Mouse (Mus musculus) stomach, embryonic 16.5 days (tissue): ENCODE results near the gene Pacrg. TPM values are rescaled to one million over a fixed set of nuclear protein-coding genes. Genes with fewer than 3 reads are reported as not detected.

Experiments
- ATAC-seq: fragments of 200-750 bp; cut with Nextera tagmentation; 2 replicates; pipeline ENCODE4 v1.8.0; 2017; ENCODE audit warnings: moderate number of reproducible peaks, moderate TSS enrichment; ENCODE audit not compliant: insufficient read depth, low FRiP score
- H3K27ac ChIP-seq: fragments of 300-500 bp; sonication (generic); 2 replicates; pipeline ENCODE4 v1.5.1; 2014; ENCODE audit warnings: low read length
- H3K27me3 ChIP-seq: fragments of 300-500 bp; sonication (generic); 2 replicates; pipeline ENCODE4 v1.6.1; 2014; ENCODE audit warnings: low read length, control low read depth, mixed read lengths; ENCODE audit not compliant: control insufficient read depth, insufficient read depth
- H3K36me3 ChIP-seq: fragments of 300-500 bp; sonication (generic); 2 replicates; pipeline ENCODE4 v1.6.1; 2014; ENCODE audit warnings: low read length; ENCODE audit not compliant: control insufficient read depth, insufficient read depth
- H3K4me1 ChIP-seq: fragments of 300-500 bp; sonication (generic); 2 replicates; pipeline ENCODE4 v1.6.1; 2014; ENCODE audit warnings: low read length, control low read depth, mixed read lengths; ENCODE audit not compliant: control insufficient read depth, insufficient read depth
- H3K4me2 ChIP-seq: fragments of 300-500 bp; sonication (generic); 2 replicates; pipeline ENCODE4 v1.6.1; 2014; ENCODE audit warnings: low read depth, low read length, mixed read lengths
- H3K4me3 ChIP-seq: fragments of 300-500 bp; sonication (generic); replicated peaks from 2 replicates; pipeline ENCODE4 v1.5.1; 2014; ENCODE audit warnings: mild to moderate bottlenecking, low read length
- H3K9ac ChIP-seq: fragments of 300-500 bp; sonication (generic); 2 replicates; pipeline ENCODE4 v1.6.1; 2014; ENCODE audit warnings: low read length
- H3K9me3 ChIP-seq: fragments of 300-500 bp; sonication (generic); replicated peaks from 2 replicates; pipeline ENCODE4 v1.6.1; 2016; ENCODE audit warnings: low read length, control low read depth; ENCODE audit not compliant: control insufficient read depth
- WGBS: fragments of 180-500 bp; shearing (Covaris S2); extraction: QIAGEN DNeasy Blood & Tissue Kit; methylation state at CpG from one replicate; pipeline ENCODE4 v1.1.7; 2014; 5-methylcytosine and 5-hydroxymethylcytosine counted together
- polyA plus RNA-seq: library from polyadenylated mRNA; unstranded; fragments of >200 nt; fragmentation: Nextera tagmentation; extraction: Ambion mirVana; gene quantifications from 2 replicates; pipeline ENCODE4 v1.2.1, GENCODE M21; 2015

Gene Pacrg
- polyA plus RNA-seq, 1 experiment from 2014 or later = 1.8 TPM

GRCm38 (mm10) chr17:10521282-10521681, 318.8 kb downstream of the Pacrg start:
- Histone ChIP-seq H3K4me1 (no peaks in the 10 kb centered on the region), H3K9ac (no peak overlapping the region), H3K27ac (no peak overlapping the region), H3K27me3 (no peaks in the 10 kb centered on the region), H3K4me3 (no peak overlapping the region), H3K9me3 (no peaks in the 10 kb centered on the region), H3K36me3 (no peaks in the 10 kb centered on the region), H3K4me2 (no peak overlapping the region)
- WGBS = 84% methylated on average over 7 of the region's 7 CpGs
- ATAC-seq = no peak

DNA sequence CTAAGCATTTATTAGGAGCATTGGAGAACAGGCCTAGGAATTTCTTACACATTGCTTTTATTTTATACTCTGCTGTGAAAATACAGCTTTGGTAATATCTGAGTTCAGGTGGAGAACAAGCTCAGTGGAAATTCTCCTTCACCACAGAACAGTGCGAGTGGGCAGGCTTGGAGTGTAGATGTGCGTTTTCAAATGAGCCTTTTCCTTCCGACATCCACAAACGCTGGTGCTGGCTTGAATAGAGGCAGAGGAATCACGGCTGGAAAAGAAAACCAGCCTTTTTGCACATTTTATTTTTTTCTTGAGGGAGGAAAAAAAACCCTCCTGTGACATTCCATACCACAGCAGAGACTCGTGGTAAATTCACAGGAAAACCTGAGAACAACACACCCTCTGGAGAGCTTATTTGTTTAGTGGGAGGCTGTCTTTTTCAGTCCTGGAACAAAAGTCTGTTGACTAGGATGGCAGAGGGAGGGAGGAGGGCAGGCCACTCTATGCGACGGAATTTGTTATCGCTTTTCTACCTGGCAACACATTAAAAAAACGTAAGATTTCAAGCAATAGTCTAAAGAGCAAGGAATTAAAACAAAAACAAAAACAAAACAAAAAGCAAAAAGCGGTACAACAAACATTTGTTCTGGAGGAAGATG, 320.5 kb downstream of the Pacrg start:
- 45% methylated on average over 11 of the region's 11 CpGs for WGBS

DNA sequence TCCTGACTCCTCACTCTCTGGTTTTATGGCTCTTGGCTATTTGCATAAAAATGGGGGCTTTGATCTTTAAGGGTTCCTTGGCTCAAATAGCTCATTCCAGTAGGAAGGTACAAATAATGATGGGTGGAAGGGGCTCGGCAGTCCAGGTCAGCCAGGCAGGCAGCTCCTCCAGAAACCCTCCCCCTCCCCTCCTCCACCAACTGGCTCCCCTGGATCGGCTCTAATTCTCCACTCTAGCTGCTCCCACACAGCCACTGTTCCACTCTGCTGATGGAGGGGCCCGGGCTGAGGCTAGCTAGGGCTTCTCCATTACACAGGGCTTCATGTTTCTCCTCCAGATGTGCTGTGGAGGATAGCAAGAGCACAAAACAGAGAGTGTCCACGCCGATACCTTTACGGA, 325.3 kb downstream of the Pacrg start:
- no peak for ATAC-seq
- Histone ChIP-seq H3K9ac (no peak overlapping the region), H3K27ac (no peak overlapping the region), H3K4me1 (no peaks in the 10 kb centered on the region), H3K4me3 (no peak overlapping the region), H3K4me2 (no peak overlapping the region), H3K36me3 (no peaks in the 10 kb centered on the region), H3K27me3 (no peaks in the 10 kb centered on the region), H3K9me3 (no peaks in the 10 kb centered on the region)
- 57% methylated on average over 6 of the region's 6 CpGs for WGBS

More for the DNA sequence above, 320.5 kb downstream of the Pacrg start:
- Histone ChIP-seq H3K27ac (no peak overlapping the region), H3K27me3 (no peaks in the 10 kb centered on the region), H3K9ac (no peak overlapping the region), H3K36me3 (no peaks in the 10 kb centered on the region), H3K9me3 (no peaks in the 10 kb centered on the region), H3K4me2 (peak overlapping the region; percentile 22), H3K4me1 (no peaks in the 10 kb centered on the region), H3K4me3 (no peak overlapping the region)
- ATAC-seq = no peak

DNA sequence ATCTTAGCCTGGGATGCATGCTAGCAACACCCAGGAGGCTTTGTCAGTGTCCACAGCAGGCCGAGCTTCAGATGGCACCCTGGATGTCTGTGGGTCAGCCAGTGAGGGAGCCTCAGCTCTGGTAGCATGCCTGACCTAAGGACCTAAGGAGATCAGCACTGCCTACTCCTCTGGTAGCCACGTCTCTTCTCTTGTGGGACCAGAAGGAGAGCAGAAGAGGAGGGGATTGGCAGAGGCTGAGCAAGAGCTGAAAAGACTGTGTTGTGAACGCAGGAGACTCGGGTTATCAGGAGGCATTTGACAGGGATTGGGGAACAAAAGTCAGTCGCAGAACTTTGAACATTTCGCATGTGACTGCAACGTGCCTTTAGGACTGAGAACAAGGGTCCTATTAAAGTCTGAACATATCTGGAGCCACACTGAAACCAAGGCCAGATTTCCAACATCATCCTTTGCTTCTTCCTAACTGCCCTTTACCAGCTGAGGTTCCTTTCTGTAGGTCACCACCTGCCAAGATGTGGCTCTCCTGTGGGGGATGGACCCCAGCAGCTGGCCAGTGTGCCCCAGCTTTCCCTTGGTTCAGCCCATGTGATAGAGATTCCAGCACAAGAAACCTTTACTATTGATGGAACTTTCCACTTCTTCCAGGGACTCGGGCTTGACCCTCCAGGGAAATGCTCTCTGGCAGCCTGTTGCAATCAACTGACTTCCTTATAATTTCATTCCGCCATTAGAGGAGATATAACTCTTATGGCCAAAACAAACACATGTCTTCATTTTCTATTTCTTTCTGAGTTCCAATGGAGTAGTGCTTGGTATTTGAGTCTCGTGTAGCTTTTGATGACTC, 329.0 kb downstream of the Pacrg start:
- no peak for ATAC-seq
- H3K27me3 ChIP-seq = no peaks in the 10 kb centered on the region
- no peaks in the 10 kb centered on the region for H3K9me3 ChIP-seq
- H3K27ac ChIP-seq = no peak overlapping the region
- no peak overlapping the region for H3K4me2 ChIP-seq
- H3K4me1 ChIP-seq = no peaks in the 10 kb centered on the region
- 76% methylated on average over 10 of the region's 10 CpGs for whole genome bisulfite sequencing
- no peaks in the 10 kb centered on the region for H3K36me3 ChIP-seq
- no peak overlapping the region for H3K4me3 ChIP-seq
- H3K9ac ChIP-seq = no peak overlapping the region

DNA sequence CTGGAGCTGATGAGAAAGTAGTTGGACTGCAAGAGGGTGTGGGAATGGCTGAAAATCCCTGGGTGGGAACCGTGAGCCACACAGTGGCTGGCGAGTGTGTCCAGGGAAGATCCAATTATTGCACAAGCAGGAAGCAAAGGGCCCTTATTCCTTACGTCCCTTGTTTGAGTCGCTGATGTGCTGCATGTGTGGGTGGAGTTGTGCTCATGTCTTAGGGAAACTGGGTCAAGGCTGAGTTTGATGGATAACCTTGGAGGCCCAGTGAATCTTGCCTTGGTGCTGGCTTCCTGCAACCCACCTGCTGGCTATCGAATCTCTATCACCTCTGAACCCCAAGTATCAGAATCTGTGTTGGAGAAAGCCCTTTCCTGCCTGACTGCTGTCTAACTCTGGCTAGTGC, 329.6 kb downstream of the Pacrg start:
- Histone ChIP-seq H3K27me3 (no peaks in the 10 kb centered on the region), H3K9me3 (no peaks in the 10 kb centered on the region), H3K4me3 (no peak overlapping the region), H3K27ac (no peak overlapping the region), H3K4me2 (no peak overlapping the region), H3K36me3 (no peaks in the 10 kb centered on the region), H3K9ac (no peak overlapping the region), H3K4me1 (no peaks in the 10 kb centered on the region)
- 56% methylated on average over 5 of the region's 5 CpGs for WGBS
- no peak for ATAC-seq

- H3K4me2 ChIP-seq = no peak overlapping the region
- WGBS = 84% methylated on average over 2 of the region's 2 CpGs
- H3K27ac ChIP-seq = no peak overlapping the region
- H3K9ac ChIP-seq = no peak overlapping the region
- no peaks in the 10 kb centered on the region for H3K36me3 ChIP-seq
- ATAC-seq = no peak
- H3K27me3 ChIP-seq = no peaks in the 10 kb centered on the region
- no peaks in the 10 kb centered on the region for H3K4me1 ChIP-seq
- H3K4me3 ChIP-seq = no peak overlapping the region
- no peaks in the 10 kb centered on the region for H3K9me3 ChIP-seq
Observed at GRCm38 (mm10) chr17:10508088-10508487, 332.0 kb downstream of the Pacrg start.

DNA sequence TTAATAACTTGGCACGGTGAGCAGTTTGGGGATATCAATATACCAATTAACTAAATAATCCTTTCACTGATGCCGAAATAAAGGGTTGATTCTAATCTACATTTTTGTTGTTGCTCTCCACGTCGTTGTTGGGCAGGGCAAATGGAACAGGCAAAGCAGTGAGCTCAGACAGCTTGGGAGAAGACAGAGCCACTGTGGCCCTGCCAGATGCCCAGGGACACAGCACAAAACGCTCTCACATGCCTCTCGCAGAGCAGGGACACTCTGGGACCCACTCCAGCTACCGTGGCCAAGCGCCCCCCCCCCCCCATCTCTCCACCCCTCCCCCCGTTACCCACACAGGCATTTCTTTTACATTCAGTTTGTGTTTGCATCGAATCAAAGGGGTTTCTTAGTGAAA, 332.6 kb downstream of the Pacrg start:
- ATAC-seq = 0 out of 2 replicates have a peak, but pooled peaks have one; percentile 17
- Histone ChIP-seq H3K4me2 (no peak overlapping the region), H3K27me3 (no peaks in the 10 kb centered on the region), H3K4me3 (no peak overlapping the region), H3K4me1 (no peaks in the 10 kb centered on the region), H3K27ac (no peak overlapping the region), H3K9me3 (no peaks in the 10 kb centered on the region), H3K9ac (no peak overlapping the region), H3K36me3 (no peaks in the 10 kb centered on the region)
- WGBS = 63% methylated on average over 10 of the region's 10 CpGs

- Histone ChIP-seq H3K4me2 (no peak overlapping the region), H3K4me3 (no peak overlapping the region), H3K36me3 (no peaks in the 10 kb centered on the region), H3K9ac (no peak overlapping the region), H3K4me1 (no peaks in the 10 kb centered on the region), H3K27me3 (no peaks in the 10 kb centered on the region), H3K27ac (no peak overlapping the region), H3K9me3 (no peaks in the 10 kb centered on the region)
- no peak for ATAC-seq
- 81% methylated on average over 3 of the region's 3 CpGs for WGBS
Observed at GRCm38 (mm10) chr17:10506896-10507295, 333.2 kb downstream of the Pacrg start.

- no peak for ATAC-seq
- WGBS = 74% methylated on average over 2 of the region's 2 CpGs
- H3K36me3 ChIP-seq = no peaks in the 10 kb centered on the region
- no peaks in the 10 kb centered on the region for H3K9me3 ChIP-seq
- peaks cover 4% of the 10 kb centered on the region for H3K4me1 ChIP-seq
- H3K4me3 ChIP-seq = no peak overlapping the region
- no peak overlapping the region for H3K9ac ChIP-seq
- H3K27me3 ChIP-seq = no peaks in the 10 kb centered on the region
- H3K27ac ChIP-seq = no peak overlapping the region
- no peak overlapping the region for H3K4me2 ChIP-seq
Observed at GRCm38 (mm10) chr17:10501439-10501838, 338.7 kb downstream of the Pacrg start.
